9 mouse cellular contexts compared by ENCODE assay signal in genomic region chr7:40898711-40899375, GRCm38 (mm10). TPM values are rescaled to one million over a fixed set of nuclear protein-coding genes. Genes with fewer than 3 reads are reported as not detected.
A peak's percentile ranks its signal among the peaks of the same experiment; 100 is the strongest.
DNase-seq lines count a peak whose midpoint lies in the region; ATAC-seq and TF ChIP-seq lines count a peak whose summit lies in the region.
"Had no signal": no experiment of that assay in that cellular context is flagged by ENCODE, and none has a peak within 500 bp of the region (broad histone marks: within the 10 kb centered on the region; RNA-seq: fewer than 3 reads in every experiment).

No protein-coding gene starts in this region.

- no peak for TF ChIP-seq POLR2A in ES-Bruce4 (IDR thresholded peaks at IDR 0.05; ENCODE audit: insufficient read depth, low read length)

- TF ChIP-seq CTCF in gastrocnemius, adult 2 months (IDR thresholded peaks at IDR 0.05) = no peak
- no peak for TF ChIP-seq CTCF in ES-Bruce4 (IDR thresholded peaks at IDR 0.05; ENCODE audit: low read depth, low read length)
- TF ChIP-seq CTCF in kidney, postnatal 0 days (IDR thresholded peaks at IDR 0.05; ENCODE audit: low read depth) = peak; percentile 9; the same call in 1 of the 2 replicates

- H3K27me3 ChIP-seq in ES-Bruce4 (ENCODE audit: control insufficient read depth, insufficient read depth, low read length, poor library complexity, severe bottlenecking) = peaks cover 14% of the 10 kb centered on the region
- H3K27me3 ChIP-seq in forebrain, embryonic 10.5 days (ENCODE audit: poor library complexity, severe bottlenecking) = peaks cover 87% of the 10 kb centered on the region
- H3K27me3 ChIP-seq in kidney, postnatal 0 days (ENCODE audit: insufficient read depth, low read length) = peaks cover 29% of the 10 kb centered on the region
- peaks cover 75% of the 10 kb centered on the region for H3K27me3 ChIP-seq in liver, embryonic 13.5 days
- H3K27me3 ChIP-seq: CH12.LX had no signal

- peak; percentile 52 for ATAC-seq in kidney, postnatal 0 days (replicated peaks; ENCODE audit: low FRiP score, low read depth)
- no peak for ATAC-seq in liver, embryonic 13.5 days (ENCODE audit: low read depth)

- H3K36me3 ChIP-seq in ES-Bruce4 (ENCODE audit: control insufficient read depth, insufficient read depth, low read length, poor library complexity, severe bottlenecking) = no peaks in the 10 kb centered on the region
- H3K36me3 ChIP-seq in forebrain, embryonic 10.5 days (replicated peaks) = no peaks in the 10 kb centered on the region
- no peaks in the 10 kb centered on the region for H3K36me3 ChIP-seq in kidney, postnatal 0 days (ENCODE audit: insufficient read depth, low read length)
- no peaks in the 10 kb centered on the region for H3K36me3 ChIP-seq in liver, embryonic 13.5 days

- H3K27ac ChIP-seq in gastrocnemius, adult 2 months = no peak overlapping the region
- H3K27ac ChIP-seq in ES-Bruce4 (ENCODE audit: insufficient read depth, low read length) = no peak overlapping the region
- peak overlapping the region; percentile 82 for H3K27ac ChIP-seq in forebrain, embryonic 10.5 days
- no peak overlapping the region for H3K27ac ChIP-seq in kidney, postnatal 0 days
- H3K27ac ChIP-seq in liver, embryonic 13.5 days = no peak overlapping the region

- no peak for TF ChIP-seq EP300 in ES-Bruce4 (IDR thresholded peaks at IDR 0.05; ENCODE audit: insufficient read depth, low read depth, low read length)

- under 1% methylated on average over 69 of the region's 70 CpGs for WGBS in forebrain, embryonic 10.5 days
- under 1% methylated on average over 48 of the region's 70 CpGs for WGBS in kidney, postnatal 0 days
- under 1% methylated on average over 66 of the region's 70 CpGs for WGBS in liver, embryonic 13.5 days (ENCODE audit: insufficient replicate concordance)

- intact Hi-C loops in gastrocnemius, adult 2 months (cut with DNase I) = no loop called here

- no peaks in the 10 kb centered on the region for H3K9me3 ChIP-seq in ES-Bruce4 (replicated peaks; ENCODE audit: control insufficient read depth, insufficient read depth, low read length, poor library complexity, severe bottlenecking)
- no peaks in the 10 kb centered on the region for H3K9me3 ChIP-seq in forebrain, embryonic 10.5 days
- H3K9me3 ChIP-seq in kidney, postnatal 0 days (replicated peaks; ENCODE audit: low read length) = no peaks in the 10 kb centered on the region
- H3K9me3 ChIP-seq in liver, embryonic 13.5 days (replicated peaks) = no peaks in the 10 kb centered on the region

- H3K9ac ChIP-seq in ES-Bruce4 (ENCODE audit: low read depth, poor library complexity, severe bottlenecking) = peak overlapping the region; percentile 66
- peak overlapping the region; percentile 37 for H3K9ac ChIP-seq in kidney, postnatal 0 days (ENCODE audit: low read depth, low read length)
- no peak overlapping the region for H3K9ac ChIP-seq in liver, embryonic 13.5 days

- H3K4me2 ChIP-seq in kidney, postnatal 0 days (ENCODE audit: low read length) = peak overlapping the region; percentile 62
- H3K4me2 ChIP-seq in liver, embryonic 13.5 days = peak overlapping the region; percentile 43

- DNase-seq in gastrocnemius, adult 2 months = no peak
- DNase-seq in gastrocnemius, adult 8-10 months (ENCODE audit: low spot score in 2 of 2) = no peak
- DNase-seq in forebrain, embryonic 10.5 days (ENCODE audit: extremely low spot score, low spot score) = peak; percentile 55
- peak; percentile 29 for DNase-seq in kidney, postnatal 0 days (ENCODE audit: low spot score)
- no peak for DNase-seq in liver, embryonic 13.5 days
- DNase-seq in right cerebral cortex, postnatal 36 days (ENCODE audit: low spot score in 2 of 2) = peak; percentile 77 to 80
- no peak for DNase-seq in urinary bladder, postnatal 10 days (ENCODE audit: low spot score)

- peak overlapping the region; percentile 67 for H3K4me3 ChIP-seq in gastrocnemius, adult 2 months
- peak overlapping the region; percentile 64 for H3K4me3 ChIP-seq in ES-Bruce4 (ENCODE audit: low read depth, low read length)
- H3K4me3 ChIP-seq in forebrain, embryonic 10.5 days = peak overlapping the region; percentile 71
- H3K4me3 ChIP-seq in kidney, postnatal 0 days (replicated peaks; ENCODE audit: low read depth, low read length) = peak overlapping the region; percentile 58
- H3K4me3 ChIP-seq in liver, embryonic 13.5 days (replicated peaks) = peak overlapping the region; percentile 32

- H3K4me1 ChIP-seq in ES-Bruce4 (ENCODE audit: control insufficient read depth, insufficient read depth, low read length) = no peaks in the 10 kb centered on the region
- peaks cover 47% of the 10 kb centered on the region for H3K4me1 ChIP-seq in forebrain, embryonic 10.5 days
- H3K4me1 ChIP-seq in kidney, postnatal 0 days (replicated peaks; ENCODE audit: insufficient read depth, low read length) = no peaks in the 10 kb centered on the region
- no peaks in the 10 kb centered on the region for H3K4me1 ChIP-seq in liver, embryonic 13.5 days (replicated peaks)

RNA-seq across cellular contexts. Expression of gene Vstm2b, which starts 0.7 kb away (rescaled TPM):
- under 1 TPM; 0.18 to 0.31 TPM for total RNA-seq in gastrocnemius, adult 2 months (2021)
- total RNA-seq in gastrocnemius, adult 8-10 months (2022) = under 1 TPM in 2 of 4 experiments, not detected in 2; 0.29 to 0.34 TPM
- polyA plus RNA-seq in ES-Bruce4 (2011; ENCODE audit: insufficient read depth, insufficient read length, low read depth, missing spikeins) = 0.47 and 1.0 TPM in 2 replicates
- 2.3 and 3.0 TPM in 2 replicates for polyA plus RNA-seq in forebrain, embryonic 10.5 days (2016; fragmentation: Nextera tagmentation; extraction: Ambion mirVana)
- 3.9 and 4.5 TPM in 2 replicates for polyA plus RNA-seq in kidney, postnatal 0 days (2015; fragmentation: Nextera tagmentation; extraction: Ambion mirVana)
- 0.22 TPM in 1 of 2 replicates, not detected in the other for polyA plus RNA-seq in liver, embryonic 13.5 days (2015; fragmentation: Nextera tagmentation; extraction: Ambion mirVana)
- total RNA-seq: CH12.LX had no signal

Comparison
In these comparisons a context has a peak if more than half of its experiments do, and no peak if none do; other contexts are left out.
1. DNase-seq: peak in forebrain, embryonic 10.5 days (single experiment), kidney, postnatal 0 days (single experiment) and right cerebral cortex, postnatal 36 days (2 of 2); none in gastrocnemius, adult 2 months (single experiment), gastrocnemius, adult 8-10 months (0 of 2), liver, embryonic 13.5 days (single experiment) and urinary bladder, postnatal 10 days (single experiment).
2. Peak in every context shown above with its lines, with median percentiles within 50 percentile points of each other: H3K4me3 ChIP-seq.